Mouse (Mus musculus) G1E (cell line): ENCODE results near the gene Gapvd1.

Experiments
- CTCF ChIP-seq: IDR thresholded peaks from 2 replicates; pipeline ENCODE4 v1.5.1; 2012; ENCODE audit warnings: low read depth, low read length, inconsistent platforms, mixed read lengths
- GATA1 ChIP-seq: IDR thresholded peaks from 2 replicates; pipeline ENCODE4 v1.6.1; 2012; ENCODE audit warnings: borderline replicate concordance, low read length, inconsistent platforms, mixed read lengths
- POLR2AphosphoS5 ChIP-seq: IDR thresholded peaks from 2 replicates; pipeline ENCODE4 v1.6.1; 2012; ENCODE audit warnings: low read depth, low read length, inconsistent platforms; ENCODE audit not compliant: insufficient replicate concordance
- TAL1 ChIP-seq: conservative IDR thresholded peaks from 2 replicates; pipeline ENCODE4 v1.6.1; 2012; ENCODE audit warnings: low read depth, low read length, inconsistent platforms, mixed read lengths

DNA sequence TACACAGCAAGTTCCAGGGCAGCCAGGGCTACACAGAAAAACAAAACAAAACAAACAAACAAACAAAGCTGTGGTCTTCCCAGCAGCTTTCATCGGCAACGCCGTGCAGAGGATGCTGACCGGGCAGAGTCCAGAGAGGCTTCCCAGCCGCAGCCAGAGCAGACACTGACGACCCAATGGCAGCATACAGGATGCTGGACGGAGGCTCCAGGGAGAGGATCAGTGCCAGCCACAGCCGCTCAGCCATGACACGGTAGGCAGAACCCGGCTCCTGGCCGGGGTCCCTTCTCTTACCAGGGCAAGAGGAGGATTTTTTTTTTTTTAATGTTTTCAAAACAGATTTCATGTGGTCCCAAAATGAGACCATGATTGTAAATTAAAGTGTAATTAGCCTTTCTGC lies 107.6 kb downstream of the Gapvd1 start:
- TF ChIP-seq CTCF (no peak), GATA1 (no peak), TAL1 (no peak), POLR2AphosphoS5 (no peak)
